Comparison of ENCODE assay signal across 8 mouse cellular contexts in the genomic region with DNA sequence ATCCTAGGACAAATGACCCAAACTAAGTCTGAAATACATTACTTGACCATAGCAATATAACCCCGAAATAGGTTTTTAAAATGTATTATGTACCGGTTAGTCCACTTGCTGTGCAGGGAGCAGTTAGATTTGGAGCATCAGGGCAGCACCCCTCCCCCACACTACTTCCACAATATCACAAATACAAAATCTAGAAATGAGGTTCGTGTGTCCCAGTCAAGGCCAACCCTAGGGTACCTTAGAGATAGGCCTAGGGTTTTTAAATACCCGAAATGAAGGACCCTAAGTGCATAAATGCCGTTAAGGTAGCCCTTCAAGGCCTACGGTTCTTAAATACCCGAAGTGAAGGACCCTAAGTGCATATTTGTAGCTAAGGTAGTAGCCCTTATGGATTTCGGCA. TPM values are rescaled to one million over a fixed set of nuclear protein-coding genes. Genes with fewer than 3 reads are reported as not detected.
DNase-seq lines count a peak whose midpoint lies in the region.

No protein-coding gene starts in this region.

- H3K4me3 ChIP-seq in forebrain, embryonic 10.5 days: peak overlapping the region; percentile 90
- H3K4me3 ChIP-seq in midbrain, embryonic 10.5 days: peak overlapping the region; percentile 95

- intact Hi-C loops in left cerebral cortex, postnatal 10 days (cut with DNase I): loop anchor here (5.0 to 10.0 kb wide), 3 partner anchors 234 to 476 kb away; no protein-coding TSS in a partner anchor

- no peaks in the 10 kb centered on the region for H3K27me3 ChIP-seq in forebrain, embryonic 10.5 days (ENCODE audit: poor library complexity, severe bottlenecking)
- no peaks in the 10 kb centered on the region for H3K27me3 ChIP-seq in midbrain, embryonic 10.5 days (ENCODE audit: low read depth, poor library complexity, severe bottlenecking)

- no peaks in the 10 kb centered on the region for H3K36me3 ChIP-seq in forebrain, embryonic 10.5 days (replicated peaks)
- H3K36me3 ChIP-seq in midbrain, embryonic 10.5 days: 0 out of 2 replicates have a peak, but pooled peaks cover under 1% of the 10 kb centered on the region

- peak; percentile 35 for DNase-seq in adrenal gland, adult 8-10 months
- DNase-seq in adrenal gland, postnatal 4 days (ENCODE audit: low spot score in 2 of 2): no peak
- DNase-seq in left cerebral cortex, postnatal 10 days (ENCODE audit: extremely low spot score in 1 of 2, low spot score in 2 of 2): peak; percentile 8 to 32
- no peak for DNase-seq in left cerebral cortex, adult 9 months (ENCODE audit: low spot score in 2 of 2)
- DNase-seq in forebrain, embryonic 10.5 days (ENCODE audit: extremely low spot score, low spot score): no peak
- peak; percentile 25 for DNase-seq in kidney, postnatal 14 days
- DNase-seq in midbrain, embryonic 10.5 days (ENCODE audit: low spot score): no peak
- DNase-seq in T-cell, adult 2 months (ENCODE audit: low spot score): no peak

- H3K4me1 ChIP-seq in forebrain, embryonic 10.5 days: peaks cover 26% of the 10 kb centered on the region
- peaks cover 27% of the 10 kb centered on the region for H3K4me1 ChIP-seq in midbrain, embryonic 10.5 days

- 38% methylated on average over 8 of the region's 8 CpGs for WGBS in forebrain, embryonic 10.5 days
- 45% methylated on average over 8 of the region's 8 CpGs for WGBS in midbrain, embryonic 10.5 days

- no peaks in the 10 kb centered on the region for H3K9me3 ChIP-seq in forebrain, embryonic 10.5 days
- no peaks in the 10 kb centered on the region for H3K9me3 ChIP-seq in midbrain, embryonic 10.5 days (replicated peaks)

- peak overlapping the region; percentile 99 for H3K27ac ChIP-seq in forebrain, embryonic 10.5 days
- H3K27ac ChIP-seq in midbrain, embryonic 10.5 days (replicated peaks): peak overlapping the region; percentile 100

RNA-seq across cellular contexts. Expression of a gene that starts 0.9 kb away (rescaled TPM):
- 100 to 1,000 TPM; 154 to 233 (median 183) TPM for total RNA-seq in adrenal gland, adult 8-10 months (2022)
- total RNA-seq in adrenal gland, postnatal 4 days (2021): 100 to 1,000 TPM; 173 to 181 TPM
- total RNA-seq in left cerebral cortex, postnatal 10 days (2021): 100 to 1,000 TPM; 166 to 167 TPM
- 78.8 and 85.0 TPM in 2 replicates for polyA plus RNA-seq in forebrain, embryonic 10.5 days (2016; fragmentation: Nextera tagmentation; extraction: Ambion mirVana)
- 114 and 127 TPM in 2 replicates for polyA plus RNA-seq in midbrain, embryonic 10.5 days (2016; fragmentation: Nextera tagmentation; extraction: Ambion mirVana)

Comparison
In these comparisons a context has a peak if more than half of its experiments do, and no peak if none do; other contexts are left out.
1. DNase-seq: peak in adrenal gland, adult 8-10 months (single experiment), left cerebral cortex, postnatal 10 days (2 of 2) and kidney, postnatal 14 days (single experiment); none in adrenal gland, postnatal 4 days (0 of 2), left cerebral cortex, adult 9 months (0 of 2), forebrain, embryonic 10.5 days (single experiment), midbrain, embryonic 10.5 days (single experiment) and T-cell, adult 2 months (single experiment).